Mouse (Mus musculus): ENCODE data around the gene Ppp3ca. TPM values are rescaled to one million over a fixed set of nuclear protein-coding genes. Genes with fewer than 3 reads are reported as not detected.

Gene Ppp3ca
- total and polyA plus RNA-seq, 3 experiments, result 63.4 to 143 (median 130) TPM

GRCm38 (mm10) chr3:136738914-136739313 lies 69.0 kb downstream of the Ppp3ca start:
- TF ChIP-seq SMC3 (IDR thresholded peaks at IDR 0.05; ENCODE audit: low read depth, low read length) (peak; percentile 17), MXI1 (IDR thresholded peaks at IDR 0.05; ENCODE audit: low read depth, low read length) (no peak), SIN3A (IDR thresholded peaks at IDR 0.05; ENCODE audit: low read length) (no peak), USF2 (conservative IDR thresholded peaks at IDR 0.05; ENCODE audit: low read depth, low read length) (no peak), ETS1 (conservative IDR thresholded peaks at IDR 0.05; ENCODE audit: low read depth, low read length) (peak; percentile 51), MEF2A (IDR thresholded peaks at IDR 0.05; ENCODE audit: borderline replicate concordance, low read depth, low read length) (no peak), IRF4 (IDR thresholded peaks at IDR 0.05; ENCODE audit: low read depth, low read length) (no peak; the same call in 1 of the 2 replicates), CHD1 (IDR thresholded peaks at IDR 0.05; ENCODE audit: low read depth, low read length) (no peak), ZNF384 (IDR thresholded peaks at IDR 0.05; ENCODE audit: low read depth, low read length) (no peak), POLR2AphosphoS2 (IDR thresholded peaks at IDR 0.05; ENCODE audit: low read depth, low read length) (no peak), UBTF (IDR thresholded peaks at IDR 0.05; ENCODE audit: low read depth, low read length) (no peak), MAZ (IDR thresholded peaks at IDR 0.05; ENCODE audit: low read depth, low read length) (no peak), HCFC1 (IDR thresholded peaks at IDR 0.05; ENCODE audit: low read depth, low read length) (no peak), KAT2A (IDR thresholded peaks at IDR 0.05; ENCODE audit: insufficient replicate concordance, low read length) (no peak), RAD21 (IDR thresholded peaks at IDR 0.05; ENCODE audit: low read depth, low read length) (no peak; the same call in 1 of the 2 replicates), CHD2 (IDR thresholded peaks at IDR 0.05; ENCODE audit: low read length) (no peak), NELFE (IDR thresholded peaks at IDR 0.05; ENCODE audit: low read depth, low read length) (no peak), ZMIZ1 (IDR thresholded peaks at IDR 0.05; ENCODE audit: low read depth, low read length) (no peak), ELF1 (IDR thresholded peaks at IDR 0.05; ENCODE audit: low read depth, low read length) (no peak), JUN (IDR thresholded peaks at IDR 0.05; ENCODE audit: insufficient read depth, low read depth, low read length) (peak; percentile 2; the same call in 1 of the 2 replicates), E2F4 (IDR thresholded peaks at IDR 0.05; ENCODE audit: insufficient replicate concordance, low read depth, low read length) (no peak), POLR2A (IDR thresholded peaks at IDR 0.05; ENCODE audit: low read depth, low read length) (no peak), CTCF (conservative IDR thresholded peaks at IDR 0.05 in 1 of 2, IDR thresholded peaks at IDR 0.05 in 1 of 2; ENCODE audit: low read depth in 2 of 2, low read length in 2 of 2) (no peak), BHLHE40 (IDR thresholded peaks at IDR 0.05; ENCODE audit: low read depth, low read length) (peak; percentile 67), MYC (IDR thresholded peaks at IDR 0.05; ENCODE audit: low read depth, low read length) (no peak; the same call in 1 of the 2 replicates)
- H3K9ac ChIP-seq (ENCODE audit: insufficient read depth, low read depth), result 0 out of 2 replicates have a peak overlapping the region, but pooled peaks have one; percentile 17
- dilution Hi-C loops (cut with MboI; ENCODE audit: extremely low pct_ligation_motif_present, extremely low pct_unique_long_range_greater_than_20kb, low sequenced_read_pairs), result no loop called here

More at GRCm38 (mm10) chr3:136738914-136739313, 69.0 kb downstream of the Ppp3ca start:
- Histone ChIP-seq H3K27ac (ENCODE audit: insufficient read depth, low read depth) (peak overlapping the region; percentile 48; the same call in 1 of the 2 replicates), H3K27me3 (replicated peaks) (no peaks in the 10 kb centered on the region), H3K79me2 (replicated peaks; ENCODE audit: control insufficient read depth, extremely low read depth, insufficient read depth, poor library complexity, severe bottlenecking) (peaks cover 35% of the 10 kb centered on the region), H3K4me2 (ENCODE audit: insufficient read depth, low read depth, poor library complexity, severe bottlenecking) (peak overlapping the region; percentile 63), H3K9me3 (replicated peaks; ENCODE audit: low read length) (no peaks in the 10 kb centered on the region), H3K36me3 (replicated peaks in 1 of 2; ENCODE audit: control insufficient read depth in 1 of 2, insufficient read depth in 1 of 2, low read length in 1 of 2) (peaks cover 0 to 18% of the 10 kb centered on the region in 2 experiments), H3K4me1 (ENCODE audit: control insufficient read depth in 1 of 2, insufficient read depth in 2 of 2) (peaks cover 40 to 87% of the 10 kb centered on the region in 2 experiments), H3K4me3 (replicated peaks in 1 of 3; ENCODE audit: low read depth in 2 of 3, low read length in 2 of 3, poor library complexity in 1 of 3) (no peak overlapping the region)
- in situ Hi-C loops (cut with MboI; ENCODE audit: low pct_ligation_motif_present, low pct_unique_long_range_greater_than_20kb, low sequenced_read_pairs), result no loop called here
- peak; percentile 62 for DNase-seq (ENCODE audit: extremely low read depth)

Data from CH12.LX (cell line).